Mouse (Mus musculus) bone marrow, adult 2 months (tissue): Measurements from ENCODE around the gene Mfsd4b2.

Source experiments
- CTCF ChIP-seq: fragments of 200-500 bp; IDR thresholded peaks from 2 replicates; pipeline ENCODE4 v1.5.1; 2011; ENCODE audit warnings: low read length, control low read depth; ENCODE audit not compliant: control insufficient read depth, insufficient read depth
- POLR2A ChIP-seq: fragments of 200-500 bp; IDR thresholded peaks from 2 replicates; pipeline ENCODE4 v1.6.1; 2011; ENCODE audit warnings: low read depth, mild to moderate bottlenecking, control low read depth, low read length, borderline replicate concordance; ENCODE audit not compliant: control insufficient read depth

DNA sequence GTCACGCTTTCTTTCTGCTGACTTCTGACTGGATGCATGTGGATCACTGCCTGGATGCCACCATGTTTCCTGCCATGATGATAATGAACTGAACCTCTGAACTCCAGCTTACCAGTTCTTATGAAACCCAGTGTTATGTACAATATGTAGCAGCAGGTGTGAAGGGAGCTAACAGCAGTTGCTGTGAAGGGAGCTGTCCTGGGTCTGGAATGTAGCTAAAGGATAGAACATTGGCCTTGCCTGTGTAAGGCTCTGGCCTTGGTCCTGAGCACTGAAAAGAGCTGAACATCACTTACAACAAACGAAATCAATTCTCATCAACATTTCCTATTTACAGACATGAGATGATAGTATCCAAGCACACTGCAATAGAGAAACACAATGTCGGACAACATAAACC, 40.8 kb upstream of the Mfsd4b2 start:
- TF ChIP-seq CTCF, result no peak
- TF ChIP-seq POLR2A, result no peak
